Mouse (Mus musculus): ENCODE measurements around the gene Igfbp1.

Igfbp1 gene

DNA sequence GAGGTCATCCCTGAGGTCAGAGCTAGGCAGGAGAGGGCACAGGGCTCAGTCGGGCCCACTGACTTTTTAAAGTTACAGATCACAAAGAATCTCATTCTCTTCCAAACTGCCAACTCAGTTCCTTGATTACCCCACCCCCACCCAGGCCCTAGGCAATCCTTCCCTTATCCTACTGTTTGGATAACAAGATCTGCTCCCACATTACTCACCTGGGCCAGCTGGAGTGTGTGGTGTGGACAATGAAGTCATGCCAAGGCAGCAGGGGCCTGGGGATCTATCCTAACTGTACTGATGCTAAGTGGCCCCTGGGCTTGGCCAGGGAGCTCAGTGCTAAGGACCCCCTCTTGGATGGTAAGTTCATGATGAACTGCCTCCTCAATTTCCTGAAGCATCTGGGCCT lies 13.2 kb upstream of the Igfbp1 start:
- no peak for TF ChIP-seq GATA4 (IDR thresholded peaks at IDR 0.05; ENCODE audit: insufficient replicate concordance, low read length)

DNA sequence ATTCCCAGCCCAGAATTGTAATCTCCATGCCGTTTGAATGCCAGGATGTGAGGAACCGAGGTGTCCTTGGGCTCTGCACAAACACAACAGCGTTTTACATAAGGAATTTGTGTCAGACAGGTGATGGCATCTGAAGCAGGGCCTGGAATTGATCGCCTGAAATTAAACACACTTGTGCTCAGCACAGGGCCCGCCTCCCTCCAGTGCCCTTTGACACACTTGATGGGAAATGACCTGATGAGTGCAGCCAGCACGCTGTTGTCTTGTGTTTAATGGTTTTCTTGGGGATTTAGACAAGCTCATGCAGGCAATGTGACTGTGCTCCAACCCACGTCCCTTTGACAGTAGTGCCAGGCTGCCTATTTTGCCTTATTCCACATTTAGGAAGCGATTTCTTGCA lies 10.1 kb upstream of the Igfbp1 start:
- no peak for TF ChIP-seq GATA4 (IDR thresholded peaks at IDR 0.05; ENCODE audit: insufficient replicate concordance, low read length)

DNA sequence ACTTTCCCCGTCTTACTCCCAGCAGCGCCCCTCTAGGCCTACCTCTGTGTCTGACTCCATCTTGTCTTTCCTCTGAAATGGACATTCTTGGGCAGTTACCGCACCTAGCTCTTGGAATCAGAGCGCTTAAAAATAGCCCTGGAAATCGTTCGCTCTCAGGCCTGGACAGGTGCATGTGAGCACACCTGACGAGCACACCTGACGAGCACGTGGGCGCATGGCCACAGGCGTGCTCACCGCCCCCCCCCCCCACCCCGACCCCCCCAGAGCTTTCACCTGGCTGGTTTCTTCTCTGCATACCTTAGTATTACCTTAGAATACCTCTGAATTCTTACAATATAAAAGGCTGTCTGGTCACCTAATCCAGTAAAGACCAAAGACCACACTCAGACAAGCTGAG lies 9.1 kb upstream of the Igfbp1 start, which contains the start of gene Gm11985:
Gm11985 (minus strand) TSS at position 101 of the 400 bp plus-strand sequence.
- no peak for TF ChIP-seq GATA4 (IDR thresholded peaks at IDR 0.05; ENCODE audit: insufficient replicate concordance, low read length)

DNA sequence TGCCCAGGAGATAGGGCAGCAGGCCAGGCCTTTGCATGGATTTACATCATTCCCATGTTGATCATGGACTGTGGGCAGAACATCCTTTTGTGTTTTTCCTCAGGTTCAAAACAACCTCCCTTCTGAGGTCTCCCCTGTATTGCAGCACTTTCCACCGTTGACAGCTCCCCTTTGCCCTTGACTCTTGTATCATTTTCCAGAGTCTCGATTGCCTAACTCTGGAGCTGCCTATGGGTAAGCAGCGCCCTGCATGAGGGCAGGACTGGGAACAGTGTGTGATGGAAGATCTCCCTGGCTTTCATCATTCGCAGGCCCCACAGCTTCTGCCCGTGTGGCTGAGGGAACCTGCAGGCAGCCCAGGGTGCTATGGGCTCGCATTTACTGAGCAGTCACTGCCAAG lies 4.9 kb upstream of the Igfbp1 start:
- TF ChIP-seq GATA4 (IDR thresholded peaks at IDR 0.05; ENCODE audit: insufficient replicate concordance, low read length), result no peak

DNA sequence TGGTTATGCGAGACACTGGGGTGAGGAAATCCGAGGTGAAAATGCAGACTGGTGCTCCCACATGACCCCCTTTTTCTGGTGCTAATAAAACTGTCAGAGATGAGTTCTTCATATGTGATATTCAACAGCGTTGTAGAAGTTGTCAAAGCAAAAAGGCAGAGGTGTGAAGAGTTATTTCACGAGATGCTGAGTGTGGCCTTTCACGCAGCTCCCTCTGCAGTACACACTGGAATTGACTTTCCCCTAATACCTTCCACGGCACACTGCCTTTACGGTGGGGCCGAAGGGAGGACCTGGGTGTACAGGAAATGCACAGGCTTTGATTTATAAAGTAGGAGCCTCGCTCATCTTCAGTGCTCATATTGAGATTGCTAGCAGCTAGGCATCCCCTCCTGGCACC lies 4.4 kb upstream of the Igfbp1 start:
- TF ChIP-seq GATA4 (IDR thresholded peaks at IDR 0.05; ENCODE audit: insufficient replicate concordance, low read length), result no peak

- no peak; the same call in 1 of the 2 replicates for TF ChIP-seq GATA4 (IDR thresholded peaks at IDR 0.05; ENCODE audit: insufficient replicate concordance, low read length)
Measured at GRCm38 (mm10) chr11:7194432-7195311, 2.9 kb upstream of the Igfbp1 start.

DNA sequence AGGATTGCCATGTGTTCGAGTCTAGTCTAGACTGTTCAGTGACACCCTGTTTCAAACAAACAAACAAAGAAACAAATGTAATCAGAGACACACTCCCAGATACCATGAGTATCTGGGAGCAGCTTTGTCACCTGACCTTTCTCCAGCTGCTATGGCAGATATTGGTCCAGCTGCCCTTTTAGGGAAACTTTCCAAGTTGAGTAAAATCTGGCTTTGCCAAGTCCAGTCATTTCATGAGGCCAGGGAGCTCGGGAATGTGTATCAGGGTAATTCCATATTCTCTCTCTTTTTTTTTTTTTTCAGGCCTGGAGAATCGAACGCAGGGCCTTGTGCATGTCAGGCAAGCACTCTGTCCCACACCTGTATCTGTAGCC lies 2.3 kb upstream of the Igfbp1 start:
- no peak for TF ChIP-seq GATA4 (IDR thresholded peaks at IDR 0.05; ENCODE audit: insufficient replicate concordance, low read length)

GRCm38 (mm10) chr11:7198006-7198405 lies 424 bp downstream of the Igfbp1 start:
- no peak for TF ChIP-seq GATA4 (IDR thresholded peaks at IDR 0.05; ENCODE audit: insufficient replicate concordance, low read length)

- TF ChIP-seq GATA4 (IDR thresholded peaks at IDR 0.05; ENCODE audit: insufficient replicate concordance, low read length), result no peak
Measured at GRCm38 (mm10) chr11:7198481-7199256, 1.1 kb downstream of the Igfbp1 start.

- TF ChIP-seq GATA4 (IDR thresholded peaks at IDR 0.05; ENCODE audit: insufficient replicate concordance, low read length), result no peak
Measured at GRCm38 (mm10) chr11:7199736-7200392, 2.3 kb downstream of the Igfbp1 start.

DNA sequence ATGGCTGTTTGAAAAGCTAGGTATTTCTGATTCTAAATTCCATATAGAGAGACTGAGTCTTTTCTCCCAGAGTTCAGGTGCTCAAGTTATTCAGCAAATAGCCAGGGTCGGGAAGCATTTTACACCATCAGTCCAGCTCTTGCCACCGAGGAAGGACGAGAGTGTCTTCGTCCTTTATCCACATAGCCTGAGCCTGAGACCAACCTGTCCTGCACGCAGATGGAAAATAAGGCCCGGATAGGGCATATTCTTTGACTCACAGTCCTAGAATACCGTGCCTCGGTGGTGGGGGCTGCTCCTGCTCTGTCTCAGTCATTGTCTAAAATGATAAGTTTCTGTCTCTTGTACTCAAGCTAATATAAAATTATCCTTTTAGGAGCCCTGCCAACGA lies 2.8 kb downstream of the Igfbp1 start:
- no peak for TF ChIP-seq GATA4 (IDR thresholded peaks at IDR 0.05; ENCODE audit: insufficient replicate concordance, low read length)

DNA sequence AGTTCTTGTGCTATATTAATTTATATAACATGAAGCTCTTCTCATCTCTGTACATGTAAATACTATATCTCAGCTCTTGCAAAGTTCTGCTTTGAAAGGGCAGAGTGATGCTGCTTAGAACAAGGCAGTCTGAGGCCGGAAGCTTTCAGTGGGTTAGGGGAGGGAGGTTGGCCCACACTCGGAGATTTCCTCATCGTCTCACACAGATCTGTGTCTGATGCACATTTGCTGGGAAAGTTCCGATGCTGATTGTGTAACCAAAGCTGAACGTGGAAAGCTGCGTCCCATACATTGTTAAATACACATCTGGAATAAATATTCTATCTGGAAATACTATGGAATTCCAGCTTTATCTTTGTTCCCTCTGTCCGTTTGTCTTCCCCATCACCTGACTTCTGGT lies 4.6 kb downstream of the Igfbp1 start:
- no peak for TF ChIP-seq GATA4 (IDR thresholded peaks at IDR 0.05; ENCODE audit: insufficient replicate concordance, low read length)

- TF ChIP-seq GATA4 (IDR thresholded peaks at IDR 0.05; ENCODE audit: insufficient replicate concordance, low read length), result no peak
Measured at GRCm38 (mm10) chr11:7203846-7204245, 6.3 kb downstream of the Igfbp1 start.

- TF ChIP-seq GATA4 (IDR thresholded peaks at IDR 0.05; ENCODE audit: insufficient replicate concordance, low read length), result no peak
Measured at GRCm38 (mm10) chr11:7210343-7210742, 12.8 kb downstream of the Igfbp1 start.

GRCm38 (mm10) chr11:7211211-7211610 lies 13.6 kb downstream of the Igfbp1 start:
- no peak for TF ChIP-seq GATA4 (IDR thresholded peaks at IDR 0.05; ENCODE audit: insufficient replicate concordance, low read length)

Data from liver, adult (tissue).